Comparison of ENCODE assay signal across 18 mouse cellular contexts in the genomic region with DNA sequence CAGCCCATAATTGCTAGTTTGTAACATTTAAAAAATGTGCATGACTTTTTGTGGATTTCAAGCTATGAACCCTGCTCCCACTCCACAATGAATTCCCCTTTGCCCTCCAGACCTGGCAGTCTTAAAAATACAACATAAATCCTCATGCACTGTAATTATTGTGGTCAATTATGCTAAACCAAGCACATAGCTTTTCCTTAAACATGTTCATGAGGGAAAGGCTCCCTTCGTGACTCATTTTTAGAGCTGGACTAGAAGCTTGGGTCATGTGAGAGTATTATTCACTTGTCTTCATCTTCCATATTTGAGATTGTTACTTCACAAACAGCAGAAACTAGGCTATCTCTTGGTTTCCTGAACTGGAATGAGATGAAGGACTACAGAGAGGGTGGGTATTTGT.
"Had no signal": no experiment of that assay in that cellular context is flagged by ENCODE, and none has a peak within 500 bp of the region (broad histone marks: within the 10 kb centered on the region; RNA-seq: fewer than 3 reads in every experiment).

No protein-coding gene starts in this region.

- H3K36me3 ChIP-seq: liver, embryonic 13.5 days; midbrain, embryonic 13.5 days; neural tube, embryonic 12.5 days; neural tube, embryonic 15.5 days had no signal

- ATAC-seq: midbrain, embryonic 13.5 days had no signal

- H3K4me3 ChIP-seq: layer of hippocampus, adult 2 months; liver, embryonic 13.5 days; midbrain, embryonic 13.5 days; neural tube, embryonic 12.5 days; neural tube, embryonic 15.5 days had no signal

- H3K9me3 ChIP-seq: liver, embryonic 13.5 days; midbrain, embryonic 13.5 days; neural tube, embryonic 12.5 days; neural tube, embryonic 15.5 days had no signal

- DNase-seq: kidney, adult 2 months; kidney, postnatal 14 days; kidney, postnatal 4 days; layer of hippocampus, adult 9-11 months; liver, embryonic 13.5 days; lung, adult 2 months; lung, postnatal 14 days; right cerebral cortex, adult 18-20 months; right cerebral cortex, postnatal 14 days; right cerebral cortex, postnatal 4 days; thymus, adult 2 months; thymus, postnatal 25 days had no signal

- H3K27me3 ChIP-seq: liver, embryonic 13.5 days; midbrain, embryonic 13.5 days; neural tube, embryonic 12.5 days; neural tube, embryonic 15.5 days had no signal

- H3K4me1 ChIP-seq: liver, embryonic 13.5 days; neural tube, embryonic 12.5 days; neural tube, embryonic 15.5 days had no signal

- H3K4me2 ChIP-seq: liver, embryonic 13.5 days; midbrain, embryonic 13.5 days; neural tube, embryonic 12.5 days; neural tube, embryonic 15.5 days had no signal

- H3K9ac ChIP-seq: liver, embryonic 13.5 days; midbrain, embryonic 13.5 days; neural tube, embryonic 12.5 days; neural tube, embryonic 15.5 days had no signal

- H3K27ac ChIP-seq: layer of hippocampus, adult 2 months; liver, embryonic 13.5 days; macrophage; midbrain, embryonic 13.5 days; neural tube, embryonic 12.5 days; neural tube, embryonic 15.5 days; stomach, postnatal 0 days had no signal
